Mouse (Mus musculus) liver, adult 2 months (tissue): Measurements from ENCODE around the gene Cep57l1.

Experiments used
- CTCF ChIP-seq: fragments of 200-500 bp; IDR thresholded peaks from 2 replicates; pipeline ENCODE4 v1.5.1; 2011; ENCODE audit warnings: low read depth, low read length, control low read depth
- POLR2A ChIP-seq: fragments of 200-500 bp; IDR thresholded peaks from 2 replicates; pipeline ENCODE4 v1.6.1; 2011; ENCODE audit warnings: low read length, control low read depth; ENCODE audit not compliant: insufficient read depth; ENCODE audit errors: extremely low read depth

- TF ChIP-seq CTCF = no peak
- TF ChIP-seq POLR2A = no peak
These were observed 134.4 kb downstream of the Cep57l1 start for GRCm38 (mm10) chr10:41675243-41675642.
